Mouse (Mus musculus) urinary bladder, postnatal 25 days (tissue): Measurements from ENCODE around the gene Gm4907.
"Not testable (repeated sequence)": the region's sequence is repeated elsewhere in the genome, so short reads cannot be mapped to it uniquely, and the experiment has no call there.

Experiments
- DNase-seq: peaks from one replicate; pipeline ENCODE4 v3.0.0; 2022; ENCODE audit warnings: low spot score

Gene Gm4907

GRCm38 (mm10) chrX:23882253-23882652 is at the start of gene Gm4907:
Gm4907 (plus strand) TSS chrX:23882553.
- DNase-seq, result not testable (repeated sequence)

- not testable (repeated sequence) for DNase-seq
These were observed 48.6 kb upstream of the Gm4907 start for GRCm38 (mm10) chrX:23833784-23834183.

GRCm38 (mm10) chrX:23840921-23841320 is 41.4 kb upstream of the Gm4907 start:
- no peak for DNase-seq

GRCm38 (mm10) chrX:23954161-23954560 is 71.8 kb downstream of the Gm4907 start:
- no peak for DNase-seq
